Mouse (Mus musculus) heart, postnatal 0 days (tissue): ENCODE data around the gene Vgll4.

ENCODE experiments used
- CTCF ChIP-seq: IDR thresholded peaks from 2 replicates; pipeline ENCODE4 v1.5.1; 2016; ENCODE audit warnings: antibody characterized with exemption, control low read depth, low read depth
- EP300 ChIP-seq: IDR thresholded peaks from 2 replicates; pipeline ENCODE4 v1.6.1; 2016; ENCODE audit warnings: antibody characterized with exemption, low read depth

DNA sequence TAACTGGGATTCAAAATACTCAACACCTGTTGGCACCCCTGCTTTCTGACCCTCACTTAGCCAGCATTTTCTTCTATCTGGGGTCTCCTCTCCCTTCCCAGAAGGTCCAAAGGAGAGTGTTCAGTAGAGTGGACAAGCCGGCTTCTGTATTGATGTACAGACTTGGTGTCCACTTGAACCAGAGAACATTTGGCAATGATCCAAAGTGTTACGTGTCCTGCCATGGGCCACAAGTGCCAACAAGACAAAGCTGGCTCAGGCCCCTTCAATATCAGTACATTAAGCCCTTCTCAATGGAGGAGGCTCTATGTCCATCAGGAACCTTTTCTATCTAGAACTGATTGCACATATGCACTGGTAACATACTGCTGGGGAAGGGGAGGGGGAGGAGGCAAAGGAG lies 73.5 kb downstream of the Vgll4 start:
- TF ChIP-seq EP300 (no peak), CTCF (no peak)
